Mouse (Mus musculus): ENCODE measurements around the gene Nox3. TPM values are rescaled to one million over a fixed set of nuclear protein-coding genes. Genes with fewer than 3 reads are reported as not detected.

Nox3 gene
- polyA plus RNA-seq, 1 experiment: not detected

DNA sequence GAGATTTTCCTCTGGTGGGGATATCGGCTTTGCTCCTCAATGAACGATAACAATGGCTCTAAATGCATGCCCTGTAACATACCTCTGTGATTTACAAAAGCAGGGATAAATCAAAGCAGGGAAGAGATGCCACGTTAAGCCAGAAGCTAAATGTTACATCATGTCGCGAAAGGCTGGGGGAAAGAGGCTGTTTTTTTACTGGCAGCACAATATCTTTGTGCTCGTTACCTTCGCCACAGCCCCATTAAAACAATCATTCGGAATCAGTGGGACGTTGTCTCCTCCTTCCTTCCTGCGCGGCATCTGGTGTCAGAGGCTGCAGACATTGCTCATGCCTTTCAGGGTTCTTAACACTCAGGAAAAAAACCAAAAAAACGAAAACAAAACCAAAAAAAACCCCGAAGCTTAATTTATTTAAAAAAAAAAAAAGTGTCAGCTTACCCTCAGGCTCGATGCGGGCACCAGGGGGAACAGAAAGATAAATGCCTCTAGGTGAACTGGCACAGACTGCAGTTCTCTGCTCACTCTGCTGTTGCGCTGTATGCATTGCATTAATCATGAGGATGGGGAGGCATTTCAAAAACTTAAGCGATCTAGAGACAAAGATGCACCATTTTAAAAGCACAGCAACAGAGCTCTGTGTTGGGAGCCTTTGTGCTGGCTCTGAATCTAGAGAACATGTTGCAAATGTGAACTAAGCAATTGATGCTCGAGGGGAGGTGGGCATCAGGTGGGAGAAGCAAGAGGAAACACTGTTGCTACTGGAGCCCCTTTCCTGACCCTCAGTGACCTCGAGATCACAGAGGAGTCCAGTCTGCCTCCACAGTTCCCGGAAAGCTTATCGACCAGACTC is 84.9 kb downstream of the Nox3 start:
- DNase-seq (ENCODE audit: low read depth, low spot score): no peak
- WGBS: 33% methylated on average over 21 of the region's 21 CpGs

- DNase-seq (ENCODE audit: low read depth, low spot score): no peak
- 66% methylated on average over 7 of the region's 7 CpGs for WGBS
Measured at GRCm38 (mm10) chr17:3610307-3610754, 85.7 kb downstream of the Nox3 start.

GRCm38 (mm10) chr17:3602954-3603672 is 92.9 kb downstream of the Nox3 start:
- WGBS: 80% methylated on average over 6 of the region's 6 CpGs
- DNase-seq (ENCODE audit: low read depth, low spot score): no peak

GRCm38 (mm10) chr17:3598393-3598792 is 97.7 kb downstream of the Nox3 start:
- 74% methylated on average over 1 of the region's 1 CpGs for WGBS
- no peak for DNase-seq (ENCODE audit: low read depth, low spot score)

DNA sequence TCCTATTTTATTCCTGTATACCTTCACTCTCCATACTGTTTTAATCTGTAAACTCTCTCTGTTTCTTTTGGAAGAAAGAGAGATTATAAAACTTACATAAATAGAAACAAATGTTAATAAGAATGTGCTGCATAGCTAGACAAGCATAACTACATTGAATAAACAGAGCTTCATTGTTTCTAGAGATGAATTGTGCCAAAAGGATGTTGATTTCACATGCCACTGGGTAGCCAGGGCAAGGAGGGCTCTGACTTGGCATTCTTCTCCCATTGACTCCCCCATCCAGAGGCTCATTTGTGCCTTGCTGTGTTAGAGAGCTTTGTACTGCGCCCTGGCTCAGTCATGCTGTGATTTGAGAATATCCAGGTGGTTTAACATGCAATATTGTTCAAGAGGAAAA is 98.2 kb downstream of the Nox3 start:
- no peak for DNase-seq (ENCODE audit: low read depth, low spot score)

DNA sequence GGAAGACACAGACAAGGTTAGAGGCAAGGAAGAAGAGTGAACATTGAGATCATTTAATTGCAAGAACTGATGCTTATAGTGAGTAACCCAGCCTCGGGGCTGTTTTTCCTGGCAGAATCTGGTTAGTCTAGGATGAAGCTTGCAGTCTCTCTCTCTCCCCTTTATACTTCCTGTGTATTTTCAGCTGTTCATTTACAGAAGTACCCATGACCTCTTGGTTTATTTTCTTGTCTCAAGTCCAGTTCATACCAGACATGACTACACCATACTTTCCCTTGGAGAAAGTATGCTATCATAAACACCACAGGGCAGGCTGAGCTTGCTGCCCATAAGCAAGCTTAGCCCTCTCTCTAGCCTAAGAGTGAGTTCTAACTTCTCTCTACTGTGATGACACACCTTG is 98.9 kb downstream of the Nox3 start:
- DNase-seq (ENCODE audit: low read depth, low spot score): no peak
- 43% methylated on average over 1 of the region's 1 CpGs for WGBS

More for the DNA sequence above, 98.2 kb downstream of the Nox3 start:
- 72% methylated on average over 1 of the region's 1 CpGs for WGBS

Other genes starting within 250 kb of the Nox3 start
- gene Cldn20, start 163.7 kb downstream of the Nox3 start, polyA plus RNA-seq (2012; rRNA removed): 0.24 and 0.40 TPM in 2 replicates
- gene Tfb1m, start 138.5 kb downstream of the Nox3 start, polyA plus RNA-seq (2012; rRNA removed): 1.9 and 2.5 TPM in 2 replicates

Measured in large intestine, adult 2 months (tissue).